Mouse (Mus musculus) retina, postnatal 7 days (tissue): ENCODE results near the gene Tmem221.

ENCODE experiments used
- DNase-seq: peaks from one replicate; pipeline ENCODE4 v3.0.0-alpha.2; 2012; ENCODE audit warnings: low read depth, low spot score

The Tmem221 gene

DNA sequence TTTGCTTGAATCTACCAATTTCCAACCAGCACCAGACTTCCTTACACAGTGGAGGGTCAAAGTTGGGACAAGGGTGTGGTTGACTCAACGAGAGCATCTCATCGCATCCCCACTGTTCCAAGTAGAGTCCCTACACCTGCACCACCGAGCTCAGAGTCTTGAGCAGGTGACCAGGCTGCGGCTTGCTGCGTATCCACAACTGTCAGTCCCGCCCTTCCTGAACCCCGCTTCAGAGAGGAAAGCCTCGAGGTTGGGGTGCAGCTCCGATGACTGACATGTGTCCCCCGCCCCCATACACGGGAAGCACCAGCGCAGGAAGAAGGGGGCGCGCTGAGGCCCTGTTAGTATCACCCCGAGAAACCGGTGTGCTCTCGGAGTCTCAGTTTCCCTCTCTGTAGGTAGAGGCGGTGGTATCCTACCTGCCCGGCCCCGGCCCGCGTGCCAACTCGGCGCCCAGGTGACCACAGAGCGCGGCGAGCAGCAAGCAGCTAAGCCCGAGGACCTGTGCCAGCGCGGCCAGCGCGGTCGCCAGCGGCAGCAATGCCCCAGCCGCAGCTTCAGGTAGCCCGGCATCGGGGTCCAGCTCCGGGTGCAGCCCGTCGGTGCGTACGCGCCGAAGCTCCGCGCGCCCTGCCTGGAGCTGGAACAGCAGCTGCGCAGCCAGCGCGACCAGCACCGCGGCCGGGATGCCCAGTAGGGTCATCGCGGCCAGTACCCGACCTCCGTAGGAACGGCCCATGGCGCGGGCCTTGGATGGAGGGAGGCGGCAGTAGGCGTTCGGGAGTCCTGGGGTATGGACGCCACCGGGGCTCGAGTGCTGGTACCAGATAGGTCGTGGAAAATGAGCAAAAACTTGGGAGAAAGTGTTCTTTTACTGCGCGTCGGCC, at the start of gene Tmem221:
Tmem221 (minus strand) TSS at position 801 of the 887 bp plus-strand sequence.
- DNase-seq = no peak

DNA sequence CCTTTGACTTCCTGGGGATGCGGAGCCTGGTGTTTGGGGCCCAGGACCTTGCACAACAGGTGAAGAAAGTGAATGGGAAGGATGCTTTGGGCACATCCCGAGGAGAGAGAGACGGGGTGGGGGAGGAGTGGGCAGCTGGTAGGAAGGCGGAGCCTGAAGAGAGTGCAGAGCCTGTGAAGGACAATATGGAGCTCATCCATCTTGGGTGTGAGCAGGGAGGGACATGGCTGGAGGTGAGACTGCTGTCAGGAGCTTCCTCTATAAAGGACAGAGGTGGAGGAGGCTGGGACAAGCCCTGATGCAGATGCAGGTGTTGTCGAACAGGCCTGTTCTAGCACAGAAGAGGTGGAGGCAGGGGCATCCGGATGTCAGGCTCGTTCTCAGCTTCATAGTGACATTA, 45.4 kb upstream of the Tmem221 start:
- DNase-seq = no peak

DNA sequence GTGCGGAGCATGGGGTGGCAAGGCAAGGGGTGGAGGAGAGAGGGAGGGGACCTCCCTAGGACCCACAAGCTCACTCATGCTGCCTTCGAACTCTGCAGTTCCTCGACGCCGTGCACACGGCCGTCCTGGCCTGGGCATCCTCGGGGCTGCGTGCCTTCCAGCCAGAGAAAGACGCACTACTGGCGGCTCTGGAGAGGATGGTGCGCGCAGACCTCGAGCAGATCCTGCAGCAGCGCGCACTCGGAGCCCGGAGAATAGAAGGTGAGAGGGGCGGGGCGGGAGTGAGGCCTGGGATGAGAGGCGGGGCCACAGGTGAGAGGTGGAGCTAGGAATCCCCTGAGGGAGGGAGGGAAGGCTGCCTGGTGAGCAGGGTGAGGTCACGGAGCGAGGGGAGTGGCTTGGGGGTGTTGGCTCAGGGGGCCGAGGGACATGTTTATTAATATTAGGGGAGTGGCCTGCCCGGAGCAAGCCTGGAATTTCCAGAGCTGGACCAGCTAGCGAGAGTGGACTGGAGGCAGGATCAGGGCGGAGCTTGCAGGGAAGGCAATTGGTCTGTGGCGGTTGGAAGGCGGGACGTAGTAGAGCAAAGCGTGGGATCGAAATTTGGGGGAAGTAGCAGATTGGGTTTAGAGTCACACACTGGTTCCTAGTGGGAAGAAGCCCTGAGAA, 44.1 kb upstream of the Tmem221 start:
- DNase-seq = peak; percentile 60

DNA sequence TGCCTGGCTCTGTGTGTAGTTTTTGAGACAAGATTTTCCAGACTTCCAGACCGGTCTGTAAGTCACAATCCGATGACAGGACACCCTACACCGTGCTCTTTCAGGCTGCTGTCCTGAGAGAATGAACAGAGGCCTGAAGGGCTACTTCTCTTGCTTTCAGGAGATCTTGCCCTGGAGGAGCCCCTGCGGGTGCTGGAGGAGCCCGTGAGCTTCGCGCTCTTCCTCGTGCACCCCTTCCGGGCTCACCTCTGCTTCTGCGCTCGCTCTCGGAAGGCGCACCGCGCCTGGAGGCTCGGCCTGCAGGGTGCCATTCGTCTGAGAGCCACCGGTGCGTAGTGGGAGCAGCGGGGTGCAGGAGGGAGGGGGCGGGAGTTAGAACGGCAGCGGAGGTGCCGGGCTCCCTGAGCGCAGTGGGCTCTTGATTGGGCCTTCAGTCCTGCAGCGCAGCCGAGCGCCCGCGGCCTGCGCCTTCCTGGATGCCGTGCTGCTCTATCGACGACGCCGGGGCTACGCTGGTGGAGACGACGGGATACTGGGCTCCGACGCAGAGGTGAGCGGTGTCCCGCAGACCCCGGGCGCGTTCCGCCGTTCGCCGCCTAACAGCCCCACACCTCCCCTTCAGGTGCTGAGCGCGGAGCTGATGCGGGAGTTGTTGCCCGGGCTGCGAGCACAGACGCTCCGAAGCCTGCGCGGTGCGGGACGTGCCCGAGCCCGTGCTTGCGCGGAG, 43.4 kb upstream of the Tmem221 start:
- DNase-seq = no peak

DNA sequence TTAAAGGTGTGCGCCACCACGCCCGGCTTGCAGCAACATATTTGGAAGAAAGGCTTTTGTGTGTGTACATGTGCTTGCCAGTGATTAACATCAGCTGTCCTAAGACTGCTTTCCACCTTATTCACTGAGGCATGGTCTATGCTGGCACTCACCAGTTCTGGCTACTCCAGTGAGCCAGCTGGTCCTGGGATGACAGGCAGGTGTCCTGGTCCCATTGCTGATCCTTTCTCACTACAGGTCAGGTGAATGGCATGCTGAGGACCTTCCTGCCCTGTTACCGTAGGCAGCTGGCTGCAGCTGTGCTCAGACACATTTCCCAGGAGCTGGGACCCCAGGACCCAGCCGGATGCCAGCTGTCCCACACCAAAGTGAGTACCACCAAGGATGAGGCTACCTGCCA, 40.2 kb upstream of the Tmem221 start:
- no peak for DNase-seq

DNA sequence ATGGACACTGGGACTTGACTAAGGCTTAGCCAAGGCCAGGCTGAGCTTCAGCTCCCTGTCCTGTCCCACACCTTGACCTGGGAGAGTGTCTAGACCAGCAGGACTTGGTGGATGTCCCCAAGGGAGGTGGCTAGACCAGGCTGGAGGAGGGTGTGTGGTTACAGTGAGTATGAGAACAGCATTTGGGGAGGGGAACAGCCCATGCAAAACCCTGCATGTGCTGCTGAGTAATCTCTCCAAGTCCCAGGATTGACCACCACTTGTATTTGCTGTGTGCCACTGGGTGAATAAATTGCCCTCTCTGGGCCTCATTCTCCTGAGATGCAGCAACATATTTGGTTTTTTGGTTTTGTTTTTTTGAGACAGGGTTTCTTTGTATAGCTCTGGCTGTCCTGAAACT, 39.7 kb upstream of the Tmem221 start:
- no peak for DNase-seq

DNA sequence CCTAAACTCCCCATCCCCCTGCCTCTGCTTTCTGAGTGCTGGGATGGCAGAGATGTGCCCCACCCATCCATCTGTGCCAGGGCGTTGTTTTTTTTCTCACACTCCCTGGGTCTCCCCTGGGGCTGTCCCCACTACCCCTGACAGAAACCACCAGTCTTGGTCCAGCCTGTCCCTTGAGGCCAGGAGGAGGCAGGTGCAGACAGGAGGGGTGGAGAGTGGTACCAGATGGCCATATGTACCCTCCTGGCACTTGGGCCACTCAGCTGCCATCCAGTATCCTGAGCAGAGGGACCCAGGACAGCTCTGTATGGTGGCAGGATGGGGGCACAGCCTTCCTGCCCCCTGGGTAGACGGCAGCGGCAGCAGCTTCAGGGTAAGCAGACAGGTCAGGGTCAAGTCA, 38.8 kb upstream of the Tmem221 start, which contains the start of gene Fam129c:
Fam129c (plus strand) TSS at position 198 of the 400 bp plus-strand sequence.
- DNase-seq = no peak

DNA sequence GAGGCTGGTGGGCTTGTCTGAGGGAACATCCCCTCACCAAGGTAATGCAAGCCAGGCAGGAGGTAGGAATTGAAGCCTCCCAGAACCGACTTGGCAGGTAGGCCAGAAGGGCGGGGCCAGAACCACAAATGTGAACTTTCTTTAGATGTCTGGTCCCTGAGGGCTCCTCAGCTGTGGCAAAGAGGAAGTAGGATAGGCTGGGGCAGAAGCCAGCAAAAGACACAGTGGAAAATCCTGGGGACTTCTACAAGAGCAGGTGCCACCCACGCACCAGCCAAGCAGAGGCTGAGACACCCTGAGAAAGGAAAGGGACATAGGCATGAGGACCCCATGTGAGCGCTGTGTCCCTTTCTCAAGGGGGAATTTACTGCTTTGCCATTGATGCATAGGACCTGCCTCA, 38.1 kb upstream of the Tmem221 start:
- no peak for DNase-seq

DNA sequence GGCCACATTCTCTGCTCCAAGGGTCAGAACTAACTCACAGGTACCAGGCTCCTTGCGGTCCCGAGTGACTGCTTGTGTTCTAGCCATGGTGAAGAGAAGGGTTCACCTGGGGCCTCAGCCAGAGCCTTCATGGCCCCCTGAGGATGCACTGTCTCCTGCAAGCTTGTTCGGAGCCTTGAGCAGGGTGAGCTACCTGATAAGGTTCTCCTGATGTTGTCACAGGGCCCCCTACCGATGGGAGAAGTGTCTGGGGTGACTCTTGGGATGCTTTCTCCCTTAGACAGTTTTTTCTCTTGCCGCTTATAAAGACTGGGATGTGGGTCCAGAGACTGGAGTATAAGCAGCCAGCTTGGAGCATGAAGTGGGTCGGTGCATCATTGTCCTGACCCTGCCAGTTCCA, 37.7 kb upstream of the Tmem221 start:
- DNase-seq = no peak

DNA sequence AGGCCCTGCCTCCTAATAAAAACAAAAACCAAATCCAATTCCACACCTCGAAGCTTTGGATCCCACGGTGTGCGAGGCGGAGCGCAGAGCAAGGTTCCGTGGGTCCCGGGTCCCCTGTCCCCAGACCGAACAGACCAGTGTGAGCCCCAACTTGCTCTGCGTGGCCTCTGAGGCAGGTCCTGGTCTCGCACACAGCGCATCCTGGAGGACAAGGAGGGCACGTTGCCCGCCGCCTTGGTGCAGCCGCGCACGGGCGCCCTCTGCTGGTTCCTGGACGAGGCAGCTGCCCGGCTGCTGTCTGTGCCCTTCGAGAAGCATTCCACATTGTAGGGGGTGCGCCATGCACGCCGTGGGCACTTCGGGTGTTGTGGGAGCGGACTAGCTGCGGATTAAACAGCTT, 37.2 kb upstream of the Tmem221 start:
- DNase-seq = peak; percentile 79

DNA sequence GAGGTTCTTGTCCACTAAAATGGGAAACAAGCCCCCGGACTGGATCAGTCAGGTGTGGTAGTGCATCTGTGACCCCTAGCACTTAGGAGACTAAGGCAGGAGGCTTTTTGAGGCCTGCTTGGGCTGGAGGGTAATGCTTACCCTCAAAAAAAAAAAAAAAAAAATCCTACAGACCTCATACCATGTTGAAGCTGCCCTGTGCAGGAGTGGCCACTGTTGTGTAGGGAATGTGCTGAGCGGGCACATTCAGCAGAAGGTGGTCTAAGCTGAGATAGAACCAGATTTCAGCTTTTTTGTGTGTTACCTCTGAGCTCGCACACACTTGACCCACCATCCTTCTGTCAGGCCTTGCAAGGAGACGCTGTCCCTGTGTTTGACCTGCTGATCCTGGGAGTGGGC, 35.7 kb upstream of the Tmem221 start:
- no peak for DNase-seq

DNA sequence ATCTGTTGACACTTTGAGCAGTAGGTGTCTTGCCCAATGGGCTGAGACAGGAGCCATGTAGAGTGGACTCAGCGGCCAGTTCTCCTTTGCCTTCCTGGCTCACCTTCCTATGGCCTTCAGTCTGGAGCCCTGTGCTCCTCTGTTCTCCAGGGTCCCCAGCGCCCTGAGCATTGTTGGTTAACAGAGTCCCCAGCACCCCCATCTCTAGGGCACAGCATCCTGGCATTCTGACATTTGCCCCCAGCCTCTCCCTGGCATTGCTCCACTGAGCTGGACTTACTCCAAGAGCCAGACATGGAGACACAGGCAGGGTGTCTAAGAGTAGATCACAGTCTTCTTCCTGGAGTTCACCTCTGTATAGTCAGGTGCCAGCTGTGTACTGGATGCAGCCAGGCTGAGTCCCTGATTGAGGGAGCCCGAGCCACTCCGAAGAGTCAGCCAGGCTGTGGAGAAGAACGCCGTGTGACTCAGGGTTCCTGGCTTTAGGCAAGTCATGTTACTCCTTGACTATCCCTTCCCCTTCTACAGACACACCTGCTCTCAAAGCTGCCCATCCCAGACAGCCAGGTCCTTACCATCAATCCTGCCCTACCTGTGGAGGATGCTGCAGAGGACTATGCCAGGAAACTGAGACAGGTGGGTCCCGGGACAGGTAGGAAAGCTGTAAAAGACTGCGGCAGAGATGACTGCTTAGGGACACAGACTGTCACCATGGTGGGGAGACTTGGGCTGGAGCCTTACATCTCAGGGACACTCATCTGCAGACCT, 35.1 kb upstream of the Tmem221 start:
- DNase-seq = no peak

DNA sequence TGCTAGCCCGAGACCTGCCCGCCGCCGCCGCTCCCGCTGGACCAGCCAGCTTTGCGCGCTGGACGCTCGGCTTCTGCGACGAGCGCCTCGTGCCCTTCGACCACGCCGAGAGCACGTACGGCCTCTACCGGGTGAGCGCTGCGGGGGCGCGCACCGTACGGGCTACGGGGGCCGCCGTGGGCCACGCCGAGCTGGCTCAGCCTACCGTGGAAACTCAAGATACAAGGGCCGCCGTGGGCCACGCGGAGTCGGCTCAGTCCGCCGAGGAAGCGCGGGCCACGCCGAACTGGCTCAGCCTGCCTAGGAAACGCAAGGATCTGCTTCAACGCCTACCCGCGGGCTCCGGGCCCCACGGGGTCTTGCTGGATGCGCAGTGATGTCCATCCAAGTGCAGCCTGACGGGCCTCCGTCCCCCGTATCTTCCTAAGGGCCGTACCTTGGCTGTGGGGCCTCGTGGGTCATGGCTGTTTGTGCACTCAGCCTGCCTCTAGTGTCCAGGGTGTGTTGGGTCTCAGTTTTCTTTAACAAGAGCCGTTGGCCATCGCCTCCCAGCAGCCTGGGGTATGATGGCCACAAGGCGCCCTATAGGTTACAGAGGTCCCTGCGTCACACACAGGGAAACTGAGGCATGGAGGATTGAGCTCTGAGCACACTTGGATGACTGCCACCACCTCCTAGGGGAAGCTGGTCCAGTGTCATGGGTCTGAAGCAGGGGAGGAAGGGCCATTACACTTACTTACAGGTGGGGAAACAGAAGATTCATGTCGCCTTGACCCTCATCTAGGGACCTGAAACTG, 33.9 kb upstream of the Tmem221 start:
- DNase-seq = no peak

DNA sequence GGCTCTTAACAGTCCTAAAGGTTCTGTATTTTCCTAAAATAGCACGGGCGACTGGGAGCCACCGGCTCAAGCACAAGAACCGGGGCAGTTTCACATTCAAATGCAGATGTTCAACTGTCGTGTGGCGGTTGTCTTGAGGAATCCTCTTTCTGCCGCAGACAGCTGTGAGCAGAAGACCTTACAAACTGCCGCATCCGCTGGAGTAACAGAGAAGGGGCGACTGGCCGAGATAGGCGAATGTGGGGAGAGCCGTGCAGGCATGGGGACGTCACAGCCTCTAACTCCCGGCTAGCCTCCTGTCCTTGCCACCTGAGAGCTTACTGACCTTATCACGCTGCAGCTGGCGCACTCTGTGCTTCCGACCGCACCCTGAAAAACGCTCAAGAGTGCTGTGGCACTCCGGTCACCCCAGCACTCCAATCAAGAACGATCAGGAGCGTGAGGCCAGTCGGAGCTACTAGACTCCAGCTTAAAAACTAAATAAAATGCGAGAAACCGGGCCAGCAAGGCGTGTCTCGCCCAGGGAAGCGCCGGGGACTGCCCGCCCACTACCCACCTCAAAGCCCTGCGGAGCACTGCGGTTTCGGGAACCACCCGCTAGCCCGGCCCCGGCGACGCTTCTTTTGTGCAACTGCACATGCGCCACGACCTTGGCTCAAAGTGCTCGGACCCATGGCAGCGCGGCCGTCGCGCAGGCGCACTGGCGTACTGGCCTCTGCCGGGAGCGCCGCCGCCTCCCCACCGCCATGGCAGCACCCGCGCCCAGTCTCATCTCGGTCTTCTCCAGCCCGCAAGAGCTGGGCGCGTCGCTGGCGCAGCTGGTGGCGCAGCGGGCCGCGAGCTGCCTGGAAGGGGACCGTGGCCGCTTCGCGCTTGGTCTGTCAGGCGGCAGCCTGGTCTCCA, 33.1 kb upstream of the Tmem221 start, which contains the start of gene Pgls:
Pgls (plus strand) TSS at position 706 of the 903 bp plus-strand sequence.
- peak; percentile 91 for DNase-seq

DNA sequence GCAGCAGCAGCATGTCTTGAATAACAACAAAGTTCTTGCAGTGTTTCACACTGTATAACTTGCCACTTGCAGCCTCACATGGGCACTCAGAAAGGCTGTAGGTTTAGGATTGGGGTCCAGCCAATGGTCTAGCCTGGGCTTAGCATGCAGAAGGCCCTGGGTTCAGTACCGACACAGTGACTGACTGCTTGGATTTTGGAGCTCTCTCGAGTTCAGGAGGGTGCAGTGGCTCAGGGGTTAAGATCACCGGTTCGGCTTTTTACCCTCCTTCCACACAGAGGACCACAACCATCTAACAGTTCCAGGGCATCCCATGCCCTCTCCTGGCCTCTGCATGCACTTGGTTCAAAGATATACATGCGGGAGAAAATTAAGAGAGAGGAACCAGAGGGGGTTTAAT, 32.3 kb upstream of the Tmem221 start:
- no peak for DNase-seq

DNA sequence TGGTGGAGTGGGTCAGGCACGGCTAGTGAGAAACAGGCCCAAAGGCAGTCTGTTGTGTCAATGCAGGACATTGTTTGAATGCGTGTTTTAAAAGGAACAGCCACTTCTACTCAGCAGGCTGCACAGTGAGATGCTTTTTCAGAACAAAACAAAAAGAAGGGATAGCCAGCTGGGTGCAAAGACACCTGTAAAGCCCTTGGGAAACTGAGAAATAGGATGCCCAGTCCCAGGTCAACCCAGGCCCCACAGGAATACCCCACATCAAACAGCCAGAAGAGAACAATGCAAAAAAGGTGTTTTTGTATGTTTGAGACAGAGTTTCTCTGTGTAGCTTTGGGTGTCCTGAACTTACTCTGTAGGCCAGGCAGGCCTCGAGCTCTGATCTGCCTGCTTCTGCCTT, 30.1 kb upstream of the Tmem221 start:
- no peak for DNase-seq

DNA sequence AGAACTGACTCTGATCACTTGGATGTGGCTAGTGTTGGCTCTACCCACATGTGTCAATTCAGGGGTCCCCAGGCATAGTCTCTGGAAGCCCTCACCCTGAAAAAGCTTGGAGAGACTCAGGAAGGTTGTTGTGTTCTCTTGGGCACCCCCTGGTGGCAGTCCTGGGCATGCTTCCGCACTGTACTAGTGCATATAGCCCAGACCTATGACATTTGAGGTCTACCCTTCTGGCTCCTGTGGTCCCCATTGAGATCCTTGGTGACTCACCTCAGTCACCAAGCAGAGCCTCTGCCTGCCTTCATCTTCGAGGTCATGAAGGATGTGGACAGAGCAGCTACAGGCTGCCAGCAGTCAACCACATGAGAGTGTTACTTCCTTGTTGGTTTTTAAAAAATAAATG, 28.2 kb upstream of the Tmem221 start:
- DNase-seq = no peak

DNA sequence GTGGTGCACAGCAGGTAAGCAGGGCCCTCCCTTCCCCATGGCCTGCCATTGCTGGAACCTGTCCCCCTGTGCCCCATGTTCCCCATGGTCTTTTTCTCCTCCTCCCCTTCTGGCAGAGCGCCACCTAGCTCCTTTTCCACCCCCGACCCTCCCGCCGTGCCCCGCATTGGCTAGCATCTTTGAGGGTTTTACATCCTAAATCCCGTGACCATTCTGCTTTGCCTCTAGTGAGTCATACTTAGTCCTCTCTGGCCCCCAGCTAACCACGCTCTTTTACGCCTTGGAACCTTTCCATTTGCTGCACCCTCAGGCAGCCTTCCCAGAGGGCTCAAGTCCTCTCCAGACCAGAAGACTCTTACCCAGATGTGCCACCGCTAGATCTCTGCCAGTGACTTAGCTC, 21.5 kb upstream of the Tmem221 start:
- DNase-seq = no peak

DNA sequence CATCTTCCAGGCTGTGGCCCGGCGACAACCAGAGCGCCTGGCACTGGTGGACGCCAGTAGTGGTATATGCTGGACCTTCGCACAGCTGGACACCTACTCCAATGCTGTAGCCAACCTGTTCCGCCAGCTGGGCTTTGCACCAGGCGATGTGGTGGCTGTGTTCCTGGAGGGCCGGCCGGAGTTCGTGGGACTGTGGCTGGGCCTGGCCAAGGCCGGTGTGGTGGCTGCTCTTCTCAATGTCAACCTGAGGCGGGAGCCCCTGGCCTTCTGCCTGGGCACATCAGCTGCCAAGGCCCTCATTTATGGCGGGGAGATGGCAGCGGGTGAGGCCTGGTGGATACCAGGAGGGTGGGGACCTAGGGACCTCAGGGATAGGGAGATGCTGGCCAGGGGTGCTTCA, 20.8 kb upstream of the Tmem221 start:
- no peak for DNase-seq

DNA sequence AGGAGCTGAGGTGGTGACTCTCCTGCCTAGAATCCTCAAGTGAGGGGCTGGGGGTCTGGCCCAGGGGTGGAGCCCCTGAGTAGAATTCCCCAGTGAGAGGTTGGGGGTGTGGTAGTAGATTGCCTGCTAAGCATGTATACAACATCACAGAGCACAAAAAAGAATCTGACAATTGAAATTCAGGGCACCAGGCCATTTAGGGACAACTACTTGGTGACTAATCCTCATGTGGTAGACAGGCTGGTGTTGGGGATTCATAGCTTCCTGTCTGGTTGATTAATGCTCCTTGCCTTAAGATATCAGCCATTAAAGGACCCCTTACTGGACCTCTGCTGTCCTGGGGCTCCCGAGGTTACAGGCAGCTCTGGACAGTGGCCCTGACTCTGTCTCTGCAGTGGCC, 20.3 kb upstream of the Tmem221 start:
- DNase-seq = no peak
